Mouse (Mus musculus): ENCODE measurements around the gene C1qtnf7.

C1qtnf7 gene

DNA sequence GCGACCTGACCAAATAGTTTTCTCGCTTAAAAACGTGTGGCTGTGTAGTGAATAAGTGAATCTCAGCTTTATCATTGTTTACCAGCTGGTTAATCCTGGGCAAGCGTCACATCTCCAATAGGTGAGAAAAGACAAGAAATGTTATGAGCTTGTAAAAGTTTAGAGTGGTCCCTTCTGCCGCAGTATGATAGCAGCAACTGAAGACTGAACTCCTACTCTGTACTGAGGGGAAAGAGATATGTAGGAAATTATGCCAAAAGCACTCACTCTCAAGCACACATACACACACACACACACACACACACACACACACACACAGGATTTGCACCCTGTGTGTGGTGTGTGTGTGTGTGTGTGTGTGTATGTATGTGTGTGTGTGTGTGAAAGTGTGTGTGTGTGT, 26.2 kb downstream of the C1qtnf7 start:
- no peak for DNase-seq

GRCm38 (mm10) chr5:43542246-43542845, 27.0 kb downstream of the C1qtnf7 start:
- peak; percentile 13 for DNase-seq

- DNase-seq = no peak
Observed at GRCm38 (mm10) chr5:43549951-43550350, 34.6 kb downstream of the C1qtnf7 start.

DNA sequence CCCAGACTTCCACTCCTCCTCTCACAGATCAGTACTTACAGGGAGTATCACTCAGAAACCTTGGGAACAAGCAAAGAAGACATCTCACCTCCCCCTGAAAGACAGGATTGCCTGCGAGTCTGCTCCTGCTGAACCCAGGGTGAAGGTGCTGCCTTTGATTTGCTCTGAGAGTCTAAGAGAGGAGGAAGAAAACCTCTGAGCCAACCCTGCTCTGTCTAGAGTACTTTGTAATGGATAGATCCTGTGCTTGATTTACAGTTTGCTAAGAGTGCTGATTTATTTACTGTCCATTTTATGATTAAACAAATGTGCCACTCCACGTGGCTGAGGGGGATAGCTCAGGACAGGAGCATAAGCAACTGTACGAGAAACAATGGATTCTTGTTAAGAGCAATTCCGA, 35.1 kb downstream of the C1qtnf7 start:
- DNase-seq = no peak

- DNase-seq = no peak
Observed at GRCm38 (mm10) chr5:43554871-43555270, 39.5 kb downstream of the C1qtnf7 start.

- no peak for DNase-seq
Observed at GRCm38 (mm10) chr5:43555406-43555805, 40.1 kb downstream of the C1qtnf7 start.

DNA sequence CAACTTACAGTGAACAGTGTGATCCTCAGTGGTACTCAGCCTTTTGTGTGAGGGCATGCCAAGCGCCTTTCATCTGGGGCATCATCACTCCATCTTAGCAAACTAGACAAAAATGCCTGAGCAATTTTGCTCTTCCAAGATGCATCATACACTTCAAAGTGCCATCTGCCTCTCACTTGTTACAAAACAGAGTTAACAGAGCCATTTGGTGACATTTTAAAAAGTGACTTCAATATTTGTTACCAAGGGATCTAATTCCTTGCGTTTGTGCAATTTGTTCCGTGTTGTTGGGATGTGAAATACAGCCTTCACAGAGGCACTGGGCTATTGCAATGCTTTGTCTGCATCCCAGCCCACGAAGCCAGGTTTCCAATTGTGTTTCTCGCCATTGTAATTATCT, 42.1 kb downstream of the C1qtnf7 start:
- DNase-seq = no peak

- no peak for DNase-seq
Observed at GRCm38 (mm10) chr5:43561639-43562252, 46.4 kb downstream of the C1qtnf7 start.

GRCm38 (mm10) chr5:43569720-43570359, 54.5 kb downstream of the C1qtnf7 start:
- no peak for DNase-seq

- DNase-seq = no peak
Observed at GRCm38 (mm10) chr5:43582876-43583275, 67.5 kb downstream of the C1qtnf7 start.

DNA sequence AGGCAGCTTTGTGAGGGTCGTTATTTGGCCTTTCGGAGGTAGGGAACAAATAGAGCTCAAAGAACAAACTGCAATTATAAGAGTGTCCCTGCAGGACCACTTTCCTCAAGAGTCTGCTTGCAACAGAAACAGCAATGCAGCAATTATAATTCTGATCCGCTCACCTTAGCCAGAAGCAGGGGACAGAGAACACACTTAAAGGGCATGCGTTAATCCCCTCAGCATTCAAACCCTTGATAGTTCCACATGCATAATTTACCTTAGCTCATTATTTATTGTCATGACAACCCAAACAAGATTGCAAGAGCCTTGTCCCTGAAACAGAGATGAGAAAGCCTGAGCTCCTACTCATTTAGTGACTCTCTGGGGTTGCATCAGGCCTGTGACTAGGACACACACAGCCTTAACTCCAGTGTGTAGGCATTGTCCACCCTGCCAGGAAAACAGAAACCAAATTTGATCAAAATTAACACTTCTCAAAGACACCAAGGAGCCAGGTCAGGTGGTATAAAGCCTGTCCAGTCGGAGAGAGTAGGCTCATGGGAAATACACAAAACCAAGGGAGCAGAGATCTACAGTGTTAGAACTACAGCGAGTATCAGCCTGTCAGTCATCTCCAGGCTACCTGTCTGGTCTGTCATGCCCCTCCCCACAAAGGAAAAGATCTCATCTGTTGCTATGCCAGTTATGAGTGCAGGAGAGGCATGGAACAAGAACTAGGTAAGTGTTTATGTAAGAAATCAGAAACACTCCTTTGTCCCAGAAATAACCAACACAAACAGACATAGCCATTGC, 68.2 kb downstream of the C1qtnf7 start:
- DNase-seq = no peak

GRCm38 (mm10) chr5:43584464-43584863, 69.1 kb downstream of the C1qtnf7 start:
- DNase-seq = no peak

- DNase-seq = no peak
Observed at GRCm38 (mm10) chr5:43585406-43586245, 70.3 kb downstream of the C1qtnf7 start.

DNA sequence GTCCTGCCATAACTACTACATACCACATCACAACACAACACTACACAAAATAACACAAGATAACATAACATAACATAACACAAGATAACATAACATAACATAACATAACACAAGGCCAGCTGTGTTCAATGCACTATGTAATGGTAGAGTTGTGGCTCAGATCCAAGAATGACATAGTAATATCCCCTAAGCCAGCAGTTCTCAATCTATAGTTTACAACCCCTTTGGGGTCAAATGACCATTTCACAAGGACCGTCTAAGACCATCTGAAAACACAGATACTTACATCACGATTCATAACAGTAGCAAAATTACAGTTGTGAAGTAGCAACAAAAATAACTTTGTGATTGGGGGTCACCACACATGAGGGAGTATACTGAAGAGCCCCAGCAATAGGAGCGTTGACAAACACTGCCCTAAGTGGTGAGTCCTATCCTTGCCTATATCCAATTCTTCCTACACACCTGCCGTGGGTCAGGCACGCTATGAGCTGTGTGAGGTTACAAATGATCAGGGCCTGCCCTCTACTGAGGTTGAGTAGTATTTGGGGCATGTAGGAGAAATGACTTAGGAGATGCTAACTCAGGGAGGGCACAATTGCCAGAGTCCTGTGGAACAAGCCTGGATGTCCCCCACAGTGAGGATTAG, 73.6 kb downstream of the C1qtnf7 start:
- DNase-seq = no peak

GRCm38 (mm10) chr5:43589440-43589830, 74.1 kb downstream of the C1qtnf7 start:
- no peak for DNase-seq

GRCm38 (mm10) chr5:43590311-43590731, 75.0 kb downstream of the C1qtnf7 start:
- DNase-seq = no peak

DNA sequence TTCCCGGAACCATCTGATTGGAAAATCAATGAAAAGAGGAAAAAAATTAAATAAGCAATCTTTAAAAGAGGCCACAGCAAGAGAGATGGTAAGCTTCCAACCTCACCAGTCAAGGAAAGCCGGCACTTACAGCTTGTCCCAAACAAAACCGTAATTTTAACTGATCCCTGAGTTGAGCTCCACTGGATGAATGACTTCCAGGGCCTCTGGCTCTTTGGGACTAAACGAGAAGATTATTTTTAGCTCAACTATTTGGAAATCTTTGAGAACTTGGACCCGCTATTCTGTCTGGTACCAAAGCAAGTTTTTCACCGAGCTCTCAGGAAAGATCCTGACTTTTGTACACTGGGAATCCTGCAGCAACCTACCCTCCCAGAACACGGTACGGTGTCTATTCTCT, 86.3 kb downstream of the C1qtnf7 start:
- no peak for DNase-seq

GRCm38 (mm10) chr5:43602518-43602917, 87.2 kb downstream of the C1qtnf7 start:
- no peak for DNase-seq

DNA sequence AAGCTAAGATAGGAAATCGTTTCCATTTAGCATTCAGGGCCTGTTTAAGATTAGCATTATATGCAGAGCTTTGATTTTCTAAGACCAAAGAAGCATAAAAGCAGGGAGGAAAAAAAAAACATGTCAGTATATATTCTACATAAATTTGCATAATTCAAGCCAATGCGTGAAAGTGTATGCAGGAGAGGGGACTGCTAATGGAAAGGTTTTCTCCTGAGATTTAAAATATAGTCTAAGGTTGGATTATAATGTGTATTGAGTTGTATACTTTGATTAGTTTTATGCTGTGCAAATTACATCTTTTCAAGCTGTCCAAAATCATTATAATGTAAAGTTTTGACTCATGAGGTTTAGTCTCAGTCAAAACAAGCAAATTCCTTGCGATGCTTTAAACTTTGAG, 88.2 kb downstream of the C1qtnf7 start:
- no peak for DNase-seq

DNA sequence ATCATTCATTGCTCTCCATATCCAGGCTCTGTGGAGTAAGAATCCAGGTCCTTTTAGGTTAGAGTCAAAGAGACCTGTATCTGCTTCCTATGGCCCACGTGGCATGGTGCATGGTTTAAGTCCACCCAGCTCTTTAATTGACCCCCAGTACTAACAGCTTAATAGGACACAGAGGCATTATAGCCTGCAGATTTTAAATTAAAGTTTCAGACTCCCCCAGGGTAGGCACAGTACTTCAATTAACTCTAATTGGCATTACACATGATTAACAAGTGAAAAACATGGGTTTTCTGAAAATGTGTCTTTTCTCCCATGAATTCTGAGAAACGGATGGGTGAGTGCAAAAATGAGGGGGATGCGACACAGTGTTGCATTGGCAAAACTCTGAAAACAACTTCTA, 92.7 kb downstream of the C1qtnf7 start:
- DNase-seq = no peak

DNA sequence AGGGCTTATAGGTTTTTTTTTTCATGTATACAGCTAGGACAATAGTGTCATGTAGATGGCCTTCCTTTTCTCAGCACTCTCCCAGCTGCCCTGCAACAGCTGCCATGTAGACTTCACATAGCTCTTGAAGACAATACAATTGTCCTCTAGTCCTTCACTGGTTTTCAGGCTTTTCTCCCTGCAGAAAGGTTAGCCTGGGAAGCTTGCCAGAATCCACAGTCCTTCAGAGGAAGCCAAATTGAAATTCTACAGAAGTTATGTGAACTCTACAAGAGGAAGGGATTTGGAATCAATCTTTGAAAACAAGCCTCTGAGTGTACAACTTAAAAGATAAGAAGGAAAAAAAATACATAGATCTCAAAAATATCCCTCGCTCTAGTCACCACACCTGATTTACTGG, 94.4 kb downstream of the C1qtnf7 start:
- DNase-seq = no peak
